Mouse (Mus musculus) megakaryocyte-erythroid progenitor cell, adult 5-6 weeks (primary cell): ENCODE measurements around the gene Tamm41. TPM values are rescaled to one million over a fixed set of nuclear protein-coding genes. Genes with fewer than 3 reads are reported as not detected.

Experiments
- ATAC-seq: replicated peaks from 2 replicates; pipeline ENCODE4 v1.8.0; 2016; ENCODE audit warnings: mild to moderate bottlenecking, inconsistent platforms; ENCODE audit not compliant: severe bottlenecking, poor library complexity, low FRiP score, low TSS enrichment
- total RNA-seq, 2 experiments: library from RNA; stranded (forward) in 1 of 2; stranded (reverse) in 1 of 2; fragments of 200-1000, 215-1000 nt in 1 of 2; fragments of >200 nt in 1 of 2; fragmentation: Nextera tagmentation in 1 of 2; gene quantifications; 2 replicates each; pipeline ENCODE4 v1.2.3; 2014 to 2017

Tamm41 gene
- total RNA-seq, 2 experiments from 2014 or later, result 70.2 to 75.1 TPM

DNA sequence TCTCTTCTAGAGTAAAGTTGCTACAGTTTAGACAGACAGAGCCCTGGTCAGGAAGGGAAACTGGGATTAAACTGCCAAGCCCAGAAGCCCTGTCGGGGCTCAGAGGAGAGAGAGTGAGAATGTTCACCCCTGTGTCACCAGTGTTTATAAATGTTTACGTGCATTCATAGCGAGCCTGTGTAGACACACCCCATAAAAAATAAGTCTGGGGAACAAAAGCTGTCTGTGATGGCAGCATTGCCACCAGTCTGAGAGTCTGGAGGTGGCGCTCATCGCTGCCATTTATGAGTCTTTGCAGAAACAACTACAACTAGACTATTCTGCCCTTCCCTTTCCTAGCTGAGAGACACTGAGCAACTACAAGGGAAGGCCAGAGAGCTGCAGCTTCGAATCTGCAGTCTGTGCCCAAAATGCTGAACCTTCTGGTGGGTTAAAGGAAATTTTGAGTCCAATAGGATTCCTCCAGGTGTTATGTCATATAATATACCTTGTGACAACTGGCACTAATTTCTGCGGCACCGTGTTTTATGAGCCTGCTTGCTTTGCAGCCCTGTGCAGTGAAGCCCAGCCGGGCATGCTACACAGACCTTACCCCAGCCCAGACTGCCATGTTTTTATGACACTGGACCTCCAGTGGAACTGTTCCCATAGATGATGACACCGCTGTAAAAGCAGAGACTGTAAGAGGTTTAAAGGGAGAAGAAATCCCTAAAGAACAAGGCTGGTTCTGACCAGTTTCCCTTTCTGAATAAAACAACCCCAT, 79.2 kb downstream of the Tamm41 start:
- no peak for ATAC-seq

DNA sequence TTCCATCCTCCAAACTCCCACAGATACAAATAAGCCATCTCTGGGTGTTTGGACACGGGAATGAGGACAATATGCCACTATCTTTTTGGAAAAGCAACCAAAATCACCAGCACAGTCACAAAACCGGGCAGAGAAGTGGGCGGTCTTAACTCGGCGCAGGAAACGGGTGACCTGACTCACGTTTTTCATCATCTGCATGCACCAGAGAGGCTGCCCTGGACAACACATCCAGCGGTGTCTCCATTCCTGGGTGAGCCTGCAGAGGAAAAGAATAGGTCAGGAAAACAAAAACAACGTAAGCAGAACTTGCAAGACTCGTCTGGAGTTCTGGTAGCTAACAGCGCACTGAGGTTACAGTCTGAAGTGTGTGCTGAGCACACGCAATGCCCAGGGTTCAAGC, 79.9 kb downstream of the Tamm41 start:
- ATAC-seq, result no peak

DNA sequence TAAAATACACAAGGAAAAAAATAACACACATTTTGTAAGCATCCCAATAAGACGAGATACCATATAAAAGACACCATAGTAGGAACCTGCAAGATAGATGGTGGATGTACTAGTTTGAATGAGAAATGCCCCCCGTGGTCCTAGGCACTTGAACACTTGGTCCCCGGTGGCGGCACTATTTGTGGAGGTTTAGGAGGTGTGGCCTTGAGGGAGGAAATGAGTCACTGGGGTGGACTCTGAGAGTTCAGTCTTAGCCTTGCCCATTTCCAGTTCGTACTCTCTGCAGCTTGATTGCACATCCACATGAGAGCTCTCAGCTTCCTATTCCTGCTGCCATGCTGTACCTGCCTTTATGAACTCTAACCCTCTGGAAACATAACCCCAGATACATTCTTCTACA, 83.2 kb downstream of the Tamm41 start:
- ATAC-seq, result no peak

Other genes with a start within 250 kb of the Tamm41 start
- 19.1 and 28.6 TPM in 2 replicates for gene Vgll4, start 67.9 kb downstream of the Tamm41 start, total RNA-seq (2014; fragmentation: Nextera tagmentation)
- 22.2 and 25.9 TPM in 2 replicates for gene Vgll4, start 67.9 kb downstream of the Tamm41 start, total RNA-seq (2017)
- not detected in 2 replicates for gene Syn2, start 97.0 kb upstream of the Tamm41 start, total RNA-seq (2014; fragmentation: Nextera tagmentation)
- gene Syn2, start 97.0 kb upstream of the Tamm41 start, total RNA-seq (2017), result not detected in 2 replicates
- not detected in 2 replicates for gene Gm17482, start 189.5 kb upstream of the Tamm41 start, total RNA-seq (2014; fragmentation: Nextera tagmentation)
- not detected in 2 replicates for gene Gm17482, start 189.5 kb upstream of the Tamm41 start, total RNA-seq (2017)
- not detected in 2 replicates for gene Timp4, start 214.3 kb upstream of the Tamm41 start, total RNA-seq (2014; fragmentation: Nextera tagmentation)
- gene Timp4, start 214.3 kb upstream of the Tamm41 start, total RNA-seq (2017), result not detected in 2 replicates